In genomic region chr13:81351462-81352155, GRCm38 (mm10) we compare ENCODE assay signal across 8 mouse cellular contexts.
DNase-seq lines count a peak whose midpoint lies in the region.

No protein-coding gene starts in this region.

- no peaks in the 10 kb centered on the region for H3K27me3 ChIP-seq in limb, embryonic 10.5 days (ENCODE audit: low read depth, poor library complexity, severe bottlenecking)

- 84% methylated on average over 14 of the region's 14 CpGs for WGBS in limb, embryonic 10.5 days

- H3K9me3 ChIP-seq in limb, embryonic 10.5 days (replicated peaks), result no peaks in the 10 kb centered on the region

- intact Hi-C loops in heart, postnatal 14 days (cut with DNase I), result loop anchor here (5.0 kb wide), 3 partner anchors 34 to 469 kb away; partner anchors contain the start of gene Arrdc3

- peak; percentile 20 for DNase-seq in CD4-positive helper T cell, adult 2 months (ENCODE audit: low read depth, low spot score)
- DNase-seq in embryo, embryonic 11 days, result peak; percentile 43
- peak; percentile 51 to 57 for DNase-seq in heart, postnatal 14 days
- DNase-seq in limb, embryonic 10.5 days (ENCODE audit: low spot score), result no peak
- peak; percentile 30 for DNase-seq in mesoderm, embryonic 11.5 days (ENCODE audit: low read depth, low spot score)
- DNase-seq in thymus, postnatal 4 days, result peak; percentile 51
- DNase-seq in adipocyte (ENCODE audit: low spot score), result no peak
- DNase-seq in urinary bladder, postnatal 36 days (ENCODE audit: low spot score in 2 of 2), result no peak

- no peaks in the 10 kb centered on the region for H3K36me3 ChIP-seq in limb, embryonic 10.5 days

- no peak overlapping the region for H3K4me3 ChIP-seq in limb, embryonic 10.5 days

- H3K27ac ChIP-seq in limb, embryonic 10.5 days, result 0 out of 2 replicates have a peak overlapping the region, but pooled peaks have one; percentile 2

- H3K4me1 ChIP-seq in limb, embryonic 10.5 days, result no peaks in the 10 kb centered on the region

Comparison
In these comparisons a context has a peak if more than half of its experiments do, and no peak if none do; other contexts are left out.
1. DNase-seq: peak in CD4-positive helper T cell, adult 2 months (single experiment), embryo, embryonic 11 days (single experiment), heart, postnatal 14 days (2 of 2), mesoderm, embryonic 11.5 days (single experiment) and thymus, postnatal 4 days (single experiment); none in limb, embryonic 10.5 days (single experiment), adipocyte (single experiment) and urinary bladder, postnatal 36 days (0 of 2).